Mouse (Mus musculus) frontal cortex, postnatal 25 days (tissue): ENCODE measurements at regions not wholly inside any gene's neighbourhood (a gene's known extent, or its start where the extent isn't known, plus 50 kb on each side); places are given as distances from the start of the nearest gene placed in this dataset.

ENCODE experiments used
- DNase-seq, 2 experiments: peaks; one replicate each; pipeline ENCODE4 v3.0.0; 2022; ENCODE audit warnings: low spot score in 2 of 2

GRCm38 (mm10) chr12:86579716-86580115 lies 98.8 kb upstream of the Vash1 start:
- no peak for DNase-seq

GRCm38 (mm10) chr12:86580132-86580718 lies 98.3 kb upstream of the Vash1 start:
- no peak for DNase-seq

- no peak for DNase-seq
Measured at GRCm38 (mm10) chr12:86582076-86582475, 96.4 kb upstream of the Vash1 start.

GRCm38 (mm10) chr12:86588010-86588409 lies 90.5 kb upstream of the Vash1 start:
- no peak for DNase-seq

GRCm38 (mm10) chr12:86592509-86592908 lies 86.0 kb upstream of the Vash1 start:
- DNase-seq: no peak

- DNase-seq: no peak
Measured at GRCm38 (mm10) chr12:86594647-86595046, 83.9 kb upstream of the Vash1 start.

GRCm38 (mm10) chr12:86600041-86600440 lies 78.5 kb upstream of the Vash1 start:
- DNase-seq: no peak

GRCm38 (mm10) chr12:86603521-86603920 lies 75.0 kb upstream of the Vash1 start:
- no peak for DNase-seq

- no peak for DNase-seq
Measured at GRCm38 (mm10) chr12:86612431-86613040, 66.0 kb upstream of the Vash1 start.

- DNase-seq: peak; percentile 20 to 36
Measured at GRCm38 (mm10) chr12:86614156-86614555, 64.3 kb upstream of the Vash1 start.

- DNase-seq: no peak
Measured at GRCm38 (mm10) chr12:86616327-86616726, 62.2 kb upstream of the Vash1 start.

GRCm38 (mm10) chr12:86624195-86624594 lies 54.3 kb upstream of the Vash1 start:
- DNase-seq: no peak

- DNase-seq: no peak
Measured at GRCm38 (mm10) chr12:86626684-86627083, 51.8 kb upstream of the Vash1 start.

GRCm38 (mm10) chr12:86628050-86628782 lies 50.3 kb upstream of the Vash1 start:
- DNase-seq: no peak
